Mouse (Mus musculus) liver, embryonic 14.5 days (tissue): ENCODE results near the gene Erf.
"Not testable (repeated sequence)": the region's sequence is repeated elsewhere in the genome, so short reads cannot be mapped to it uniquely, and the experiment has no call there.

Experiments
- CTCF ChIP-seq: IDR thresholded peaks from 2 replicates; pipeline ENCODE4 v1.5.1; 2016; ENCODE audit warnings: antibody characterized with exemption, low read depth, control low read depth
- EP300 ChIP-seq: IDR thresholded peaks from 2 replicates; pipeline ENCODE4 v1.6.1; 2016; ENCODE audit warnings: antibody characterized with exemption, low read depth

- not testable (repeated sequence) for TF ChIP-seq CTCF, EP300
Measured at GRCm38 (mm10) chr7:25265743-25266142, 15.2 kb upstream of the Erf start.
